Mouse (Mus musculus): ENCODE measurements around the gene Gm45713. TPM values are rescaled to one million over a fixed set of nuclear protein-coding genes. Genes with fewer than 3 reads are reported as not detected.
"Not testable (repeated sequence)": the region's sequence is repeated elsewhere in the genome, so short reads cannot be mapped to it uniquely, and the experiment has no call there.

Gm45713 gene
- polyA plus RNA-seq, 1 experiment from 2014 or later = not detected

DNA sequence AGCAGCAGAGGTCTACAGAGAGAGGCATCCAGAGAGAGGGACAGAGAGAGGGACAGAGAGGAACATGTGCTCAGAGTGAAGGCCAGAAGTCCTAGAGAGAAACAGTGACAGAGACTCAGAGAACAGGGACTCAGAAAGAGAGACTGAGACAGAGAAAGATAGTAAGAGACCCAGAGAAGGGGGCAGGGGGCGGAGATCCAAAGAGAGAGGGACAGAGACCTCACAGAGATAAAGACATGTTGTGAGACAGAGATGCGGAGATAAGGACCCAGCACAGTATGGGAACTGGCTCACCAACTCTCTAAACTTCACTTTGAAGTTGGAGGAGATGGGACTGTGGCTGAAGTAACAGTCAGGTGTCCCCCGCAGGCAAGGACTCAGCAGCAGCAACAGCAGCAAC, 661 bp downstream of the Gm45713 start:
- H3K4me1 ChIP-seq = peaks cover 27% of the 10 kb centered on the region
- no peaks in the 10 kb centered on the region; the same call in 1 of the 2 replicates for H3K36me3 ChIP-seq (replicated peaks)
- no peaks in the 10 kb centered on the region for H3K9me3 ChIP-seq
- peak overlapping the region; percentile 63 for H3K4me3 ChIP-seq
- WGBS = 78% methylated on average over 3 of the region's 3 CpGs
- H3K27ac ChIP-seq (replicated peaks) = 0 out of 2 replicates have a peak overlapping the region, but pooled peaks have one; percentile 63
- no peak for DNase-seq (ENCODE audit: low spot score)
- peaks cover 37% of the 10 kb centered on the region for H3K27me3 ChIP-seq (replicated peaks; ENCODE audit: low read depth, poor library complexity, severe bottlenecking)

DNA sequence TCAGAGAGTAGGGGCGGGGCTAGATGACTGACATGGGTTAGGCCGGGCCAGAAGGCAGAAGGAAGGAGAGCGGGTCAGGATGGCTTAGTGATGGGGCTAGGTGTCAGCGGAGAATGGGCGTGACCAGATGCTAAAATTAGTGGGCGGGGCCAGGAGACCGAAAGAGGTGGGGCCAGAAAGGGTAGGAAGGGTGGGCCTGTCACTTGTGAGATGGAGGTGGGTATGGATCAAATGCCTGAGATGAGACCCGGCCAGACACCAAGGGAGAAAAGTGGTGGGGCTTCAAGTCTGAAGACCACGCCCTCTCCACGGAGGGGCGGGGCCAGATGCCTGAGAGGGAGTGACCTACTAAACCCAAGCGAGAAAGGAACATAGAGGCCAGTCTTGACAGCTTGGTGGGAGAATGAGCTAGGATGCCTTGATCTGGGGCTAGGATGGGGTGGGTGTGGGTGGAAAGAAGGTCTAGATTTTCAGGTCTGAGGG, 1.4 kb downstream of the Gm45713 start:
- Histone ChIP-seq H3K4me3 (peak overlapping the region; percentile 63; the same call in 1 of the 2 replicates), H3K27me3 (replicated peaks; ENCODE audit: low read depth, poor library complexity, severe bottlenecking) (peaks cover 37% of the 10 kb centered on the region), H3K36me3 (replicated peaks) (no peaks in the 10 kb centered on the region), H3K9me3 (no peaks in the 10 kb centered on the region), H3K4me1 (peaks cover 31% of the 10 kb centered on the region), H3K27ac (replicated peaks) (no peak overlapping the region)
- 5% methylated on average over 12 of the region's 12 CpGs for WGBS
- DNase-seq (ENCODE audit: low spot score) = peak; percentile 48

DNA sequence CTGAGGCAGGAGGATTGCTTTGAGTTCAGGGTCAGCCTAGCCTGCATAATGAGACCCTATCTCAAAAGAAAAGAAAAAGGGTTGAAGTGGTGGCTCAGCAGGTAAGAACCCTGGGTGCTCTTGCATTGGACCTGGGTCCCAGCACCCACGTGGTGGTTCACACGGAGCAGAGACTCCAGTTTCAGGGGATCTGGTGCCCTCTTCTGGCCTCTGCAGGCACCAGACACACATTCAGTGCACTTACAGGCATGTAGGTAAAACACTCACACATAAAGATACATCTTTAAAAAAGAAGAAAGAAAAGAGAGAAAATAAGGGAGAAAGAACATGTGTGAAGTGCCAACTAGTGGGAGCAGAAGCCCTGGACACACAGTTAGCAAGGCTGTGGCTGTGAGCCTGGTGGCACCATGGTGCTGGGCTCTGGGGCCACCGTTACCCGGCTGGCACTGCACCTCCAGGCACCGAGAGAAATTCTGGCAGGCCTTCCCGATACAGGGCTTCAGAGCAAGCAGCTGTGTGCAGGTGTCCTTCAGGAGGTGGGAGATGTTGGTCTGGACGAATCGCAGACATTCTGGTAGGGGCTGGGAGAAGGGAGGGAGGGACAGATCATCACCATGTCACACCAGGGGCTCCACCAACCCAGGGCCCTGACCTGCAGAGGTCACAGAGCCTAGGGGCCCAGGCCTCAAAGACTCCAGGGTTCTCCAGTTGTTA, 2.4 kb downstream of the Gm45713 start:
- 75% methylated on average over 8 of the region's 8 CpGs for WGBS
- H3K27ac ChIP-seq (replicated peaks) = no peak overlapping the region; the same call in 1 of the 2 replicates
- peaks cover 35% of the 10 kb centered on the region for H3K4me1 ChIP-seq
- peaks cover 37% of the 10 kb centered on the region for H3K27me3 ChIP-seq (replicated peaks; ENCODE audit: low read depth, poor library complexity, severe bottlenecking)
- no peak for DNase-seq (ENCODE audit: low spot score)
- H3K9me3 ChIP-seq = no peaks in the 10 kb centered on the region
- no peaks in the 10 kb centered on the region for H3K36me3 ChIP-seq (replicated peaks)
- no peak overlapping the region for H3K4me3 ChIP-seq

DNA sequence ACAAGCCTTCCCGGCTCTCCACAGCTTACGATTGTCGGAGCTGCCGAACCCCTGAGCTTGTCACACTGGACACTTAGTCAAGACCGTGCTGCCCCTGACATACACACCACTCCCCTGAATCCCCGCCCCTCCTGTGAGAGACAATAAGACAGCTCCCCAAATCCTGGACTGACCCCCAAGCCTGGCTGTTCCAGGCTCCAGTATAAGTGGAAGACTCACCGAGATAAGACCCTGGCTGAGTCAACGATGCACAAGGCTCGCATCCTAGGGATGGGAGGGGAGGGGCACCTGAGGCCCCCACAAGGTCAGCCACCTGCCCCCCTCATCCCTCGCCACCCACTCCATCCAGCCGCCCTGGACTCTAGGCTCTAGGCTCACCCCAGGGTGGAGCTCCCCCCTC, 4.2 kb downstream of the Gm45713 start:
- Histone ChIP-seq H3K27me3 (replicated peaks; ENCODE audit: low read depth, poor library complexity, severe bottlenecking) (peaks cover 29% of the 10 kb centered on the region), H3K4me3 (peak overlapping the region; percentile 28; the same call in 1 of the 2 replicates), H3K4me1 (peaks cover 42% of the 10 kb centered on the region), H3K36me3 (replicated peaks) (peaks cover 11% of the 10 kb centered on the region), H3K27ac (replicated peaks) (0 out of 2 replicates have a peak overlapping the region, but pooled peaks have one; percentile 37), H3K9me3 (no peaks in the 10 kb centered on the region)
- 82% methylated on average over 11 of the region's 11 CpGs for WGBS
- DNase-seq (ENCODE audit: low spot score) = no peak

- DNase-seq (ENCODE audit: low spot score) = peak; percentile 36
- Histone ChIP-seq H3K27ac (replicated peaks) (peak overlapping the region; percentile 100), H3K4me1 (peaks cover 53% of the 10 kb centered on the region), H3K4me3 (peak overlapping the region; percentile 88), H3K27me3 (replicated peaks; ENCODE audit: low read depth, poor library complexity, severe bottlenecking) (peaks cover 12% of the 10 kb centered on the region), H3K9me3 (no peaks in the 10 kb centered on the region), H3K36me3 (replicated peaks) (peaks cover 30% of the 10 kb centered on the region)
- WGBS = 56% methylated on average over 15 of the region's 15 CpGs
These were observed 6.1 kb downstream of the Gm45713 start for GRCm38 (mm10) chr7:45129776-45130512.

GRCm38 (mm10) chr7:45129318-45129717, 6.7 kb downstream of the Gm45713 start:
- under 1% methylated on average over 17 of the region's 17 CpGs for WGBS
- Histone ChIP-seq H3K27ac (replicated peaks) (peak overlapping the region; percentile 100), H3K36me3 (replicated peaks) (peaks cover 31% of the 10 kb centered on the region), H3K9me3 (no peaks in the 10 kb centered on the region), H3K27me3 (replicated peaks; ENCODE audit: low read depth, poor library complexity, severe bottlenecking) (peaks cover 5% of the 10 kb centered on the region; the same call in 1 of the 2 replicates), H3K4me1 (peaks cover 53% of the 10 kb centered on the region), H3K4me3 (peak overlapping the region; percentile 88)
- peak; percentile 80 for DNase-seq (ENCODE audit: low spot score)

DNA sequence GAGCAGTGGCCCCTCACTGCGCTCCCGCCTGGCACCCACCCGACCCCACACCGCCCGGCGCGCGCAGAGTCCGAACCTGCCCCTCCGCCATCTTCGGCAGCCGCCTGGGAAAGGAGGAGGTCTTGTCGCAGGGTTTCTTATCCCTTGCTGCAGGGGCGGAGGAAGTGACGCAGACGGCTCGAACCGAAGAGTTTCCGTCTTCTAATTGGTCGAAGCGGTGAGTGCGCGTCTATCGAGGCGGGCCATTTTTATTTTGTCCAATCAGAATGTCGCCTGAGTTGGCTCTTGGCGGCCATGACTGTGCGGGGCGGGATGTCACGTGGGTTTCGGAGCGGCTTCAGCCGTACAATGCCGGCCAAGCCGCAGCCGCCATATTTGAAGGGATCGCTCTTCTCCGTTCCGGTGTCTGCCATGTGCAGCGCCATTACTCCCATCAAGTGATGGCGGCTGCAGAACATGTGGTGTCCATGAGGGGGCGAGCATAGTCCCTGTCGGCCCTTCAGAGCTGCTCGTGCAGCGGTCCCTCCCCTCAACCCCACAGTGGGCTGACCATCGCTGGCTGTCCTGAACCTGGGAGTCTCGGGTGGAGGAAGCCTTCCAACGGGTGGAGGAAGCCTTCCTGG, 7.3 kb downstream of the Gm45713 start, which contains the start of gene Rpl13a:
Rpl13a (minus strand) TSS at position 138 of the 623 bp plus-strand sequence.
- WGBS = under 1% methylated on average over 48 of the region's 48 CpGs
- peaks cover 48% of the 10 kb centered on the region for H3K4me1 ChIP-seq
- H3K4me3 ChIP-seq = peak within 1 kb of the TSS; percentile 88
- H3K9me3 ChIP-seq = no peaks in the 10 kb centered on the region
- 0 out of 2 replicates have a peak, but pooled peaks cover 4% of the 10 kb centered on the region for H3K27me3 ChIP-seq (replicated peaks; ENCODE audit: low read depth, poor library complexity, severe bottlenecking)
- peak within 1 kb of the TSS; percentile 100 for H3K27ac ChIP-seq (replicated peaks)
- peak; percentile 98 for DNase-seq (ENCODE audit: low spot score)
- H3K36me3 ChIP-seq (replicated peaks) = peaks cover 31% of the 10 kb centered on the region

DNA sequence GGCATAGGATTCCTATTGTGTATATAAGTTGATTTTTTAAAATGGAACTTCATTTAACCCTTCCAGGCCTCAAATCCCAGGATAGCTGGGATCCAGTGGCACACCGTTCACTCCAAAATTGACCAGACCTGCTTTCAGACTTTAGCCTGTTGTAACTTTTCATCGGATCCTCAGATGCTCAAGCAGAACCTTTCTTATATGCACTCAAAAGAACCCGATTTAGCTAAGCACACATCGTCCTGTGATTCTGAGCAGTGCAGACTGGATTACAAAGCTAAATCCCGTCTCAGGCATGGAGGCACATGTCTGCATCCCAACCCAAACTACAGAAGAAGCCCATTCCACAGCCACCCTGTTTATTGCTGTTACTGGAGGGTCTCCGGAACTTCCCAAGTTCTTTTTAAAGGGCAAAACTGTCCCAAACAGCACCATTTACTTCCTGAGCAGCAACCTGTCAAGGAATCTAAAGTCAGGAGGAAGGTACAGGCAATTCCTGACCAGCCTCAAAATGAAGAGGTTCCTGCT, 8.3 kb downstream of the Gm45713 start:
- WGBS = 2% methylated on average over 6 of the region's 6 CpGs
- H3K4me1 ChIP-seq = peaks cover 52% of the 10 kb centered on the region
- DNase-seq (ENCODE audit: low spot score) = peak; percentile 30

DNA sequence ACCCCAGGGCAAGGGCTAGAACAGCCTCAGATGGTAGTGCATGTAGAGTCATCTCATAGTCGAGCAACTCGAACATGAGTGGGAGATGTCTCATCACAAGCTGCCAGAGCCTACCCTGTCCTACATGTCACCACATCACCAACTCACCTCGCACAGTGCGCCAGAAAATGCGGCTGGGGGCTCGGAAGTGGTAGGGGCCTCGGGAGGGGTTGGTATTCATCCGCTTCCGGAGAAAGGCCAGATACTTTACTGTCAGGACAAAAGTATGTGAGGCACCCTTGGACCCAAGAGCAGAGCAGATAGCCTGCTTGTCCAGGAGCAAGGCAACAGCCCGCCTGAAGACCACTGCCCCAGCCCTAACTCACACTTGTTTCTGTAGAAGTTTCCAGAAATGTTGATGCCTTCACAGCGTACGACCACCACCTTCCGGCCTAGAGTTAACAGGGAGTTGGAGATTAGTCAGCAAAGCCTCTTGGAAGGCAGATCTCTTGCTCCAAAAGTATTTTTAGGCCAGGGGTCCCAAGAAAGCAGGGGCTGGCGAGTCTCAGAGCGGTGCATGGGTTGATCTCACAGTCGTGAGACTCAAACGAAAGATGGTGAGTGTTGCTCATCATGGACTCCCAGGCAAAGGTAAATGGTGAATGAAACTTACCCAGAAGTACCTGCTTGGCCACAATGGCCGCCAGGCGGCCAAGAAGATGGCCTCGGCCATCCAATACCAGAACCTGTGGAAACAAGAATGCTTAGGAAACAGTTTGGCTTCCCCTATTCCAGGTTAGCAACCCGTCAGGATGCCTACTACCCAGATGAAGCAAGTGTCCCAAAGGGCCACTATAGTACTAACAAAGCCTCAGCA, 9.0 kb downstream of the Gm45713 start:
- Histone ChIP-seq H3K36me3 (replicated peaks) (peaks cover 47% of the 10 kb centered on the region), H3K9me3 (no peaks in the 10 kb centered on the region), H3K27me3 (replicated peaks; ENCODE audit: low read depth, poor library complexity, severe bottlenecking) (0 out of 2 replicates have a peak, but pooled peaks cover 2% of the 10 kb centered on the region), H3K27ac (replicated peaks) (peak overlapping the region; percentile 100), H3K4me3 (peak overlapping the region; percentile 88), H3K4me1 (peaks cover 57% of the 10 kb centered on the region)
- DNase-seq (ENCODE audit: low spot score) = peak; percentile 49
- WGBS = 50% methylated on average over 21 of the region's 21 CpGs

More for the DNA sequence above, 8.3 kb downstream of the Gm45713 start:
- Histone ChIP-seq H3K27ac (replicated peaks) (peak overlapping the region; percentile 100), H3K9me3 (no peaks in the 10 kb centered on the region), H3K27me3 (replicated peaks; ENCODE audit: low read depth, poor library complexity, severe bottlenecking) (0 out of 2 replicates have a peak, but pooled peaks cover 4% of the 10 kb centered on the region), H3K4me3 (peak overlapping the region; percentile 88), H3K36me3 (replicated peaks) (peaks cover 40% of the 10 kb centered on the region)

GRCm38 (mm10) chr7:45126147-45126843, 9.7 kb downstream of the Gm45713 start:
- no peaks in the 10 kb centered on the region for H3K27me3 ChIP-seq (replicated peaks; ENCODE audit: low read depth, poor library complexity, severe bottlenecking)
- peak overlapping the region; percentile 100 for H3K27ac ChIP-seq (replicated peaks)
- H3K9me3 ChIP-seq = no peaks in the 10 kb centered on the region
- H3K4me1 ChIP-seq = peaks cover 64% of the 10 kb centered on the region
- peaks cover 55% of the 10 kb centered on the region for H3K36me3 ChIP-seq (replicated peaks)
- 77% methylated on average over 17 of the region's 17 CpGs for WGBS
- peak overlapping the region; percentile 88 for H3K4me3 ChIP-seq
- no peak for DNase-seq (ENCODE audit: low spot score)

DNA sequence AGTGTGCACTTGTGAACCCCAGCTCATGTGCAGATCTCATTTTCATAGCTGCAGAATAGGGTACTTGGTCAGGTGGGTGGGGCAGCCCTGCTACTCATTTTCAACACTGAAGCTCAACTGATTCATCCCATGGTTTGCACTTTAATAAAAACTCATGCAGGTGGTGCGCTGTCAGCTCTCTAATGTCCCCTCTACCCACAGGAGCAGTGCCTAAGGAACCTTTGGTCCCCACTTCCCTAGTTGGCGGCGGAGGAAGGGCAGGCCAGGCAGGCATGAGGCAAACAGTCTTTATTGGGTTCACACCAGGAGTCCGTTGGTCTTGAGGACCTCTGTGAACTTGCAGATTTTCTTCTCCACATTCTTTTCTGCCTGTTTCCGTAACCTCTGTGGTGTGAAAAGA, 10.4 kb downstream of the Gm45713 start:
- H3K27me3 ChIP-seq (replicated peaks; ENCODE audit: low read depth, poor library complexity, severe bottlenecking); H3K9me3 ChIP-seq: not testable (repeated sequence)
- Histone ChIP-seq H3K4me3 (peak overlapping the region; percentile 88), H3K27ac (replicated peaks) (peak overlapping the region; percentile 100), H3K4me1 (peaks cover 66% of the 10 kb centered on the region), H3K36me3 (replicated peaks) (peaks cover 61% of the 10 kb centered on the region)
- 63% methylated on average over 5 of the region's 5 CpGs for WGBS
- DNase-seq (ENCODE audit: low spot score) = peak; percentile 23

All from embryonic facial prominence, embryonic 10.5 days (tissue).